Mouse (Mus musculus) myocyte (in vitro differentiated cells): ENCODE results near the gene Edar. TPM values are rescaled to one million over a fixed set of nuclear protein-coding genes. Genes with fewer than 3 reads are reported as not detected.

Source experiments
- H3K27me3 ChIP-seq: one replicate; pipeline ENCODE4 v1.6.1; 2011; ENCODE audit not compliant: control insufficient read depth, insufficient read depth, insufficient read length
- H3K36me3 ChIP-seq: one replicate; pipeline ENCODE4 v1.6.1; 2011; ENCODE audit not compliant: control insufficient read depth, insufficient read depth
- H3K4me2 ChIP-seq: one replicate; pipeline ENCODE4 v1.6.1; 2011; ENCODE audit warnings: low read depth, control low read depth
- H3K4me3 ChIP-seq: one replicate; pipeline ENCODE4 v1.5.1; 2011; ENCODE audit warnings: mild to moderate bottlenecking, control low read depth, moderate library complexity
- H3K79me2 ChIP-seq: one replicate; pipeline ENCODE4 v1.6.1; 2011; ENCODE audit not compliant: control insufficient read depth, insufficient read depth
- H3ac ChIP-seq: one replicate; pipeline ENCODE4 v1.6.1; 2011; ENCODE audit not compliant: control insufficient read depth, insufficient read length
- CEBPB ChIP-seq: IDR thresholded peaks from 2 replicates; pipeline ENCODE4 v1.6.1; 2011; ENCODE audit warnings: mild to moderate bottlenecking, moderate library complexity; ENCODE audit not compliant: poor library complexity, insufficient read depth, severe bottlenecking
- E2F4 ChIP-seq: IDR thresholded peaks from one replicate; pipeline ENCODE4 v1.6.1; 2011; ENCODE audit warnings: mild to moderate bottlenecking, control low read depth, moderate library complexity; ENCODE audit not compliant: insufficient read depth
- MAX ChIP-seq: IDR thresholded peaks from one replicate; pipeline ENCODE4 v1.6.1; 2011; ENCODE audit warnings: low read depth, mild to moderate bottlenecking, control low read depth
- MYOD1 ChIP-seq, 3 experiments: IDR thresholded peaks; one replicate each; pipeline ENCODE4 v1.6.1; 2011; ENCODE audit warnings: control low read depth in 2 of 3, low read depth in 2 of 3, mild to moderate bottlenecking in 2 of 3, moderate library complexity in 1 of 3; ENCODE audit not compliant: insufficient read length in 2 of 3, control insufficient read depth in 1 of 3
- MYOG ChIP-seq, 3 experiments: IDR thresholded peaks; one replicate each; pipeline ENCODE4 v1.6.1; 2011; ENCODE audit warnings: control low read depth in 2 of 3, low read depth in 2 of 3, mild to moderate bottlenecking in 2 of 3; ENCODE audit not compliant: insufficient read length in 2 of 3, control insufficient read depth in 1 of 3, insufficient read depth in 1 of 3
- POLR2A ChIP-seq: IDR thresholded peaks from one replicate; pipeline ENCODE4 v1.6.1; 2011; ENCODE audit warnings: low read depth, mild to moderate bottlenecking, control low read depth, moderate library complexity; ENCODE audit not compliant: insufficient read length
- POLR2AphosphoS2 ChIP-seq: IDR thresholded peaks from one replicate; pipeline ENCODE4 v1.6.1; 2011; ENCODE audit warnings: low read depth, control low read depth; ENCODE audit not compliant: insufficient read length
- REST ChIP-seq: IDR thresholded peaks from one replicate; pipeline ENCODE4 v1.6.1; 2011; ENCODE audit warnings: mild to moderate bottlenecking, control low read depth, moderate library complexity; ENCODE audit not compliant: insufficient read depth, insufficient read length
- SRF ChIP-seq: IDR thresholded peaks from one replicate; pipeline ENCODE4 v1.6.1; 2011; ENCODE audit warnings: low read depth; ENCODE audit not compliant: control insufficient read depth, insufficient read length
- TCF12 ChIP-seq: IDR thresholded peaks from one replicate; pipeline ENCODE4 v1.6.1; 2011; ENCODE audit warnings: mild to moderate bottlenecking, control low read depth; ENCODE audit not compliant: poor library complexity, insufficient read depth, severe bottlenecking
- TCF3 ChIP-seq: IDR thresholded peaks from one replicate; pipeline ENCODE4 v1.6.1; 2011; ENCODE audit warnings: low read depth, control low read depth; ENCODE audit not compliant: insufficient read length
- USF1 ChIP-seq: IDR thresholded peaks from one replicate; pipeline ENCODE4 v1.6.1; 2011; ENCODE audit warnings: low read depth, mild to moderate bottlenecking, control low read depth, moderate library complexity
- polyA plus RNA-seq: library from polyadenylated mRNA; unstranded; fragments of >200 nt; fragmentation: generic; extraction: Trizol; gene quantifications from one replicate; pipeline ENCODE4 v1.2.1, GENCODE M21; 2012; ENCODE audit warnings: missing spikeins

Edar gene
- polyA plus RNA-seq, 1 experiment: not detected

DNA sequence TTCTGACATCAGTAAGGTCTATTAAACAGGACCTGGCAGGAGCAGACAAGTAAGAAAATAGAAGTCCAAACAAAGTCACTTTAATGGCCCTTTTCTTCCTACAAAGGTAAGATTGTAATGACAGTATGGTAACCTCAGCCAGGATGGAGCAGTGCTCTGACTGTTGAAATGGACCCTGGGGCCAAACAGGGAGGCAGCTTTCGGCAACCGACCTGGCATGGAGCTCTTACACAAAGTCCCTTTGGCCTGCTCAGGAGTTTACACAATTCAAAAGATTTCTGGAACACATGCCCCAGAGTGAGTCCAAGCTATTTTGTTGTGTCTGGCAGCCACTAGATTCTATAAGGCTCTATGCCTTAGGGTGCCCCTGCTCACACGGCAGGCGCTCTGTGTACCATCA lies 33.6 kb upstream of the Edar start:
- H3K4me2 ChIP-seq: no peak overlapping the region
- no peaks in the 10 kb centered on the region for H3K36me3 ChIP-seq
- no peaks in the 10 kb centered on the region for H3K27me3 ChIP-seq
- H3ac ChIP-seq: no peak overlapping the region
- TF ChIP-seq SRF: no peak
- TF ChIP-seq E2F4: no peak
- no peak for TF ChIP-seq MAX
- TF ChIP-seq MYOD1 (IDR thresholded peaks at IDR 0.05; ENCODE audit: control insufficient read depth in 1 of 3, insufficient read length in 2 of 3, low read depth in 2 of 3): no peak
- no peak for TF ChIP-seq MYOG (IDR thresholded peaks at IDR 0.05; ENCODE audit: control insufficient read depth in 1 of 3, insufficient read depth in 1 of 3, insufficient read length in 2 of 3, low read depth in 2 of 3)
- TF ChIP-seq REST: no peak
- TF ChIP-seq TCF3: no peak
- no peak for TF ChIP-seq POLR2A
- TF ChIP-seq CEBPB: no peak
- TF ChIP-seq USF1: no peak
- TF ChIP-seq TCF12: no peak
- TF ChIP-seq POLR2AphosphoS2: no peak
- H3K79me2 ChIP-seq: no peaks in the 10 kb centered on the region
- H3K4me3 ChIP-seq: no peak overlapping the region

DNA sequence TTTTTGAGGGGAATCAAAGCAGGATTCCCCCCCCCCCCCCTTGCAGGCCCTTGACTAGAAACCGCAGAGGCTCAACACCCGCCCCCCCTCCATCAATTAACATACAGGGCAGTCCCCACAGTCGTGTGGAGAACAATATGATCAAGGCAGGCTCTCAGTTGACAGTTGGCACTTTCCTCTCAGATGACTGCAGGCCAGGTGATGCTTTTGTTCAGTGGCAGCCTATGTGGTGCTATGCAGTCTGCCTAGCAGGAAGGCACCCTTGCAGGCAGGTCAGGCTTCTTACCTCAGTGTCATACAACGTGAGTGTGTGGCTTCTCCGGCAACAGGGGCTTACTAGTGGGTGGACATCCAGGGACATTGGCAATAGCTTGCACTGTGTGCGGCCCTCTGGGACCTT lies 25.1 kb upstream of the Edar start:
- H3K4me2 ChIP-seq: no peak overlapping the region
- no peaks in the 10 kb centered on the region for H3K79me2 ChIP-seq
- TF ChIP-seq USF1 (no peak), POLR2AphosphoS2 (no peak), MYOG (IDR thresholded peaks at IDR 0.05; ENCODE audit: control insufficient read depth in 1 of 3, insufficient read depth in 1 of 3, insufficient read length in 2 of 3, low read depth in 2 of 3) (no peak), SRF (no peak), REST (no peak), POLR2A (no peak), TCF12 (no peak), MYOD1 (IDR thresholded peaks at IDR 0.05; ENCODE audit: control insufficient read depth in 1 of 3, insufficient read length in 2 of 3, low read depth in 2 of 3) (no peak)
- H3K27me3 ChIP-seq: no peaks in the 10 kb centered on the region
- no peaks in the 10 kb centered on the region for H3K36me3 ChIP-seq
- no peak overlapping the region for H3ac ChIP-seq
- H3K4me3 ChIP-seq: no peak overlapping the region

DNA sequence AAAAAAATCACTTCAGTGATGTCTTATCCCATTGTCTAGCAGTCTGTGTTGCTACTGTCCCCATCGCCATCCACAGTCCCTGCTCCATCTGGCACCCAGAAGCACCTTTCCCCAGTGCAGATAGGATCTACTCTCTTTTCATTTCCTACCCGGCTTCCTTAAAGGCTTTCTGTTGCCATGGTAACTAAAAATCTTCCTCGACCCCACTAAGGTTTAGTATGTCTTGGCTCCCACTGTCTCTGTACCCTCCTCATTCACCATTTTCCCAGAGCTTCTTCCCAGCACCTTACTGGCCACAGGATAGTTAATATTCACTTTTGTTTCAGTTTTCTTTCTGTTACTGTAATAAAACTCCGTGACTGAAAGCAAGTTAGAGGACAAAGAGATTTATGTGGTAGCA lies 24.7 kb upstream of the Edar start:
- H3K4me3 ChIP-seq: no peak overlapping the region
- TF ChIP-seq MYOG (IDR thresholded peaks at IDR 0.05; ENCODE audit: control insufficient read depth in 1 of 3, insufficient read depth in 1 of 3, insufficient read length in 2 of 3, low read depth in 2 of 3) (no peak), MAX (no peak), CEBPB (no peak), TCF12 (no peak), POLR2AphosphoS2 (no peak), POLR2A (no peak), USF1 (no peak), MYOD1 (IDR thresholded peaks at IDR 0.05; ENCODE audit: control insufficient read depth in 1 of 3, insufficient read length in 2 of 3, low read depth in 2 of 3) (no peak)
- H3K27me3 ChIP-seq: no peaks in the 10 kb centered on the region
- H3K36me3 ChIP-seq: no peaks in the 10 kb centered on the region
- H3K4me2 ChIP-seq: no peak overlapping the region
- H3K79me2 ChIP-seq: no peaks in the 10 kb centered on the region
- no peak overlapping the region for H3ac ChIP-seq

DNA sequence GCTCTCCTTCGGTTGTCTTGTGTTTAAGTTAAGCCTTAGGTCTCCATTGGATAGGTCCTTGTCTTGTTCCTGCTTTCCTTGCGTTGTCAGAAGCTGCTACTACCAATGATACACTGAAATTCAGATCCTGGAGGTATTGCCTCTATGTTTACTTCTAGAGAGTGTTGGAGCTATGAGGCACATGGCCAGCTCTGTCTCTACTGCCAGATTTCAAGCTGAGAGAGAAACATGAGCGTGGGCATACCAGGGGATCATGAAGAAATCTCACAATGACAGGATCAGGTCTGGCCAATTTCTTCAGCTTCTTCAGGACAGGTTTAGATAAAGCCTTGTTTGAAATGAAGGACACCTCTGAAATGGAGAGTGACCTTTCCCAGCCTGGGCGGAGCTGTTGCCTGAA lies 23.5 kb upstream of the Edar start:
- no peak for TF ChIP-seq MYOD1 (IDR thresholded peaks at IDR 0.05; ENCODE audit: control insufficient read depth in 1 of 3, insufficient read length in 2 of 3, low read depth in 2 of 3)
- no peak for TF ChIP-seq USF1
- TF ChIP-seq MAX: no peak
- no peak for TF ChIP-seq E2F4
- TF ChIP-seq TCF12: no peak
- TF ChIP-seq SRF: no peak
- TF ChIP-seq CEBPB: no peak
- H3K79me2 ChIP-seq: no peaks in the 10 kb centered on the region
- H3K27me3 ChIP-seq: no peaks in the 10 kb centered on the region
- H3K4me2 ChIP-seq: no peak overlapping the region
- no peak overlapping the region for H3K4me3 ChIP-seq
- H3K36me3 ChIP-seq: no peaks in the 10 kb centered on the region
- H3ac ChIP-seq: no peak overlapping the region

DNA sequence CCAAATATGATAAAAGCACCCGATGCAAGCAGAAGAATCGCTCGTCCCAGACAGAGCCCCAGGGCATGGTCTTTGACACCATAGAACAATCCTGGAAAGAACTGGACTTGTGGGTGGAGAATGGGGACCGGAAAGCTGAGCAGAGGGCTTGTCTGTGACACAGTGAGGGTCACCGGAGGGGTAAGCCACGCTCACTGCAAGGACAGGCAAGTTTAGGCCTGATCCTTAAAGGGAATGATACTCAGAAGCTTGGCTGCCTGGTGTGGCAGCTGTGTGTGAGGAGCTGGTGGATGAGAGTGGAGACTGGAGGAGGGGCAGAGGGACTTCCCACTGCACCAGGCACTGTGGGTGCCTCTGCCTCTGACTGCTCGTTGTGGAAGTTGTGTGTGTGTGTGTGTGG lies 15.6 kb upstream of the Edar start:
- no peak overlapping the region for H3ac ChIP-seq
- no peaks in the 10 kb centered on the region for H3K27me3 ChIP-seq
- H3K36me3 ChIP-seq: no peaks in the 10 kb centered on the region
- no peak overlapping the region for H3K4me2 ChIP-seq
- H3K79me2 ChIP-seq: no peaks in the 10 kb centered on the region
- TF ChIP-seq E2F4: no peak
- TF ChIP-seq REST: no peak
- no peak for TF ChIP-seq TCF3
- no peak for TF ChIP-seq SRF
- no peak overlapping the region for H3K4me3 ChIP-seq

DNA sequence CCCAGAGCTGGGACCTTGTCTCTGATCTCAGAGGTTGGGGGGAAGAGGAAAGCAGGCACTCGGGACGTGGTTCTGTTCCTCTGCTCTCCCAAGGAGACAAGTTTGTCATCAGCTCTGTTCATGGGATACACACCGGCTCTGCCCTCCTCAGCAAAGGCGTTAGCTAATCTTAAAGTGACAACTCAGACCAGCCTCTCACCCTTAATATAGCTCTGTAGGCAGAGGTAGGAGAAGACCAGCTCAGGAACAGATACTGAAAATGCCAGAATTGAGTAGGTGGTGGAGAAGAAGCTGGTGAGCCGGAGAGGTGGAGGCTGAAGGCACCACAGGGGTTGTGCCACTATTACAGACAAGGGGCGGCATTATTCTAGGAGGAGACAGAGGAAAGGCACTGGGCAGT lies 3.8 kb upstream of the Edar start:
- Histone ChIP-seq H3K4me2 (no peak overlapping the region), H3K36me3 (no peaks in the 10 kb centered on the region), H3K79me2 (no peaks in the 10 kb centered on the region), H3ac (no peak overlapping the region), H3K4me3 (no peak overlapping the region), H3K27me3 (peaks cover 8% of the 10 kb centered on the region)
- TF ChIP-seq CEBPB: no peak
- no peak for TF ChIP-seq POLR2AphosphoS2
- TF ChIP-seq USF1: no peak
- TF ChIP-seq MYOD1 (IDR thresholded peaks at IDR 0.05; ENCODE audit: control insufficient read depth in 1 of 3, insufficient read length in 2 of 3, low read depth in 2 of 3): no peak
- no peak for TF ChIP-seq REST
- TF ChIP-seq TCF3: no peak
- no peak for TF ChIP-seq TCF12
- no peak for TF ChIP-seq POLR2A
- no peak for TF ChIP-seq SRF
- no peak for TF ChIP-seq MAX
- no peak for TF ChIP-seq MYOG (IDR thresholded peaks at IDR 0.05; ENCODE audit: control insufficient read depth in 1 of 3, insufficient read depth in 1 of 3, insufficient read length in 2 of 3, low read depth in 2 of 3)
- TF ChIP-seq E2F4: no peak
